Mouse (Mus musculus) liver, embryonic 12.5 days (tissue): ENCODE data around the gene Scnn1a. TPM values are rescaled to one million over a fixed set of nuclear protein-coding genes. Genes with fewer than 3 reads are reported as not detected.
A peak's percentile ranks its signal among the peaks of the same experiment; 100 is the strongest.
"Not testable (repeated sequence)": the region's sequence is repeated elsewhere in the genome, so short reads cannot be mapped to it uniquely, and the experiment has no call there.

Experiments used
- ATAC-seq: fragments of 200-750 bp; cut with Nextera tagmentation; 2 replicates; pipeline ENCODE4 v1.8.0; 2017; ENCODE audit warnings: moderate number of reproducible peaks, mild to moderate bottlenecking, moderate library complexity
- H3K27ac ChIP-seq: fragments of 300-500 bp; sonication (generic); 2 replicates; pipeline ENCODE4 v1.5.1; 2016; ENCODE audit warnings: mild to moderate bottlenecking
- H3K27me3 ChIP-seq: fragments of 300-500 bp; sonication (generic); replicated peaks from 2 replicates; pipeline ENCODE4 v1.6.1; 2016; ENCODE audit warnings: mild to moderate bottlenecking, moderate library complexity
- H3K36me3 ChIP-seq: fragments of 300-500 bp; sonication (generic); 2 replicates; pipeline ENCODE4 v1.6.1; 2016; ENCODE audit warnings: mild to moderate bottlenecking, moderate library complexity
- H3K4me1 ChIP-seq: fragments of 300-500 bp; sonication (generic); 2 replicates; pipeline ENCODE4 v1.6.1; 2016
- H3K4me2 ChIP-seq: fragments of 300-500 bp; sonication (generic); 2 replicates; pipeline ENCODE4 v1.6.1; 2016; ENCODE audit warnings: mild to moderate bottlenecking, moderate library complexity
- H3K4me3 ChIP-seq: fragments of 300-500 bp; sonication (generic); 2 replicates; pipeline ENCODE4 v1.5.1; 2016; ENCODE audit warnings: mild to moderate bottlenecking, moderate library complexity
- H3K9ac ChIP-seq: fragments of 300-500 bp; sonication (generic); 2 replicates; pipeline ENCODE4 v1.6.1; 2016; ENCODE audit warnings: mild to moderate bottlenecking, moderate library complexity
- H3K9me3 ChIP-seq: fragments of 300-500 bp; sonication (generic); replicated peaks from 2 replicates; pipeline ENCODE4 v1.6.1; 2016; ENCODE audit warnings: mild to moderate bottlenecking, moderate library complexity
- WGBS: fragments of 180-500 bp; shearing (Covaris S2); methylation state at CpG from one replicate; pipeline ENCODE4 v1.1.7; 2016; ENCODE audit not compliant: insufficient replicate concordance; 5-methylcytosine and 5-hydroxymethylcytosine counted together
- polyA plus RNA-seq: library from polyadenylated mRNA; unstranded; fragments of >200 nt; fragmentation: Nextera tagmentation; extraction: Ambion mirVana; gene quantifications from 2 replicates; pipeline ENCODE4 v1.2.1, GENCODE M21; 2016

Gene Scnn1a
- polyA plus RNA-seq, 1 experiment from 2014 or later: 0.23 TPM

DNA sequence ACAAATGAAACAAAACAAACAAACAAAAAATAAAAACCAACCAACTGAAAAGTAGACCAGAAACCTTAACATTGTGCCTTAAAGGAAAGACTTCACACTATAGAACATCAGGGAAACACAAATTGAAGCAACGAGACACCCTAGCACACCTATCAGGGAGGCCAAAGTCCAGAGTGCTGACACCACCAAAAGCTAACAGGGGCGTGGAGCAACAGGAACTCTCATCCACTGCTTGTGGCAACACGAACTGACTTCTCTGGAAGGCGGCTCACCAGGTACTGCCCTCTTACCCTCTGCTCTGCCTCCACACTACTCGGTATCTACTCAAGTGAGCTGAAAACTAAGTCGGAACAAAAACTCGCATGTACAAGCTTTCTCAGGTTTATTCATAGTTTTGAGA lies 28.2 kb upstream of the Scnn1a start:
- no peak for ATAC-seq
- Histone ChIP-seq H3K27ac (no peak overlapping the region), H3K4me3 (no peak overlapping the region), H3K9ac (no peak overlapping the region), H3K36me3 (no peaks in the 10 kb centered on the region), H3K4me2 (no peak overlapping the region), H3K4me1 (no peaks in the 10 kb centered on the region), H3K27me3 (peaks cover 3% of the 10 kb centered on the region; the same call in 1 of the 2 replicates), H3K9me3 (no peaks in the 10 kb centered on the region; the same call in 1 of the 2 replicates)
- 68% methylated on average over 7 of the region's 7 CpGs for WGBS

DNA sequence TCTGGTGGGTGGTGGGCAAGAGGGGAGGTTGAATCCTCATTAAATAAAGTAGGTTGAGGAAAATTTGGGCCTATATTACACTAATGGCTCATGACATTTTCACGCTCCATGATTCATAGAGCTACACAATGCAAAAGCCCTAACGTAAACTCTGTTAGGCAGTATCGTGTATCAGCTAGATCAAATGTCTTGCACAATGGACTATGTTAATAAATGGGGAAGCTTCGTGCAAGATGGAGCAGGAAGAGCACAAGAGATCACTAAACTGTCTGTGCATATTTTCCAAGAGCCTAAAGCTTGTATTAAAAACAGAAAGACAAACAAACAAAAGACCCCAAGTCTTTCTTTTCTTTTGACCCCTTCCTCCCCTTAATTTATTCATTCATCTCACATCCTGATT lies 26.4 kb upstream of the Scnn1a start:
- WGBS: 76% methylated on average over 4 of the region's 4 CpGs
- no peak overlapping the region for H3K4me3 ChIP-seq

DNA sequence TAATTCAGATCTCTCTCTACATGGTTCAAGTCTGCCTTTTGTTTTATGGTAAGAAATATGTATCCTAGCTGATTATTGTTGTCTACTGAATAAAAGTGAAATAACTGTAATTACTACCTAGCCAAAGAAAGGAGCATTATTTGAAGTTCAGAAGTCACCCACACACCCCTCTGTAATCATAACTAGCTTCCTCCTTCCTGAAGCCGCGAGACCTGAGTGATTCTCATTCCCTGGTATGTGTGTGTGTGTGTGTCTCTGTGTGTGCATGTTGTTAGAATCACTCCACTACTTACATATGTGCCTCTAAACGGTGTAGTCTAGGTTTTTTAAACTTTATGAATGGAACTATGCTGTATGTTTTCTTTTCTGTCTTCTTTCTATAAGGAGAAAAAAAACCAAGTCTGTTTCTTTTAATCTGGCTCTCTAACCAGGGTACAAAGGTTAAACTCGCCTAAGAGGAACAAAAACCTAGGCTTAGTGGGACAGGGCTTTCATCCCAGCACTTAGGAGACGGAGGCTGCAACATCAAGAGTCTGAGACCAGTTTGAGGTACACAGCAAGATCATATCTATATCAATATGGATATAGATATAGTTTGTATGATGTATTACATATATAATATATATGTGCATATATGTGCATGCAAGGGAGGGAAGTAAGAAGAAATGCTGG lies 23.2 kb upstream of the Scnn1a start:
- 59% methylated on average over 5 of the region's 5 CpGs for WGBS
- Histone ChIP-seq H3K4me2 (no peak overlapping the region), H3K36me3 (no peaks in the 10 kb centered on the region), H3K9ac (no peak overlapping the region), H3K4me1 (no peaks in the 10 kb centered on the region), H3K9me3 (no peaks in the 10 kb centered on the region; the same call in 1 of the 2 replicates), H3K4me3 (no peak overlapping the region), H3K27me3 (no peaks in the 10 kb centered on the region), H3K27ac (no peak overlapping the region)
- no peak for ATAC-seq

More for the DNA sequence above, 26.4 kb upstream of the Scnn1a start:
- no peak overlapping the region for H3K9ac ChIP-seq
- no peaks in the 10 kb centered on the region for H3K36me3 ChIP-seq
- no peaks in the 10 kb centered on the region; the same call in 1 of the 2 replicates for H3K9me3 ChIP-seq
- H3K27me3 ChIP-seq: peaks cover 3% of the 10 kb centered on the region; the same call in 1 of the 2 replicates
- no peaks in the 10 kb centered on the region for H3K4me1 ChIP-seq
- H3K27ac ChIP-seq: no peak overlapping the region
- ATAC-seq: no peak
- H3K4me2 ChIP-seq: no peak overlapping the region

DNA sequence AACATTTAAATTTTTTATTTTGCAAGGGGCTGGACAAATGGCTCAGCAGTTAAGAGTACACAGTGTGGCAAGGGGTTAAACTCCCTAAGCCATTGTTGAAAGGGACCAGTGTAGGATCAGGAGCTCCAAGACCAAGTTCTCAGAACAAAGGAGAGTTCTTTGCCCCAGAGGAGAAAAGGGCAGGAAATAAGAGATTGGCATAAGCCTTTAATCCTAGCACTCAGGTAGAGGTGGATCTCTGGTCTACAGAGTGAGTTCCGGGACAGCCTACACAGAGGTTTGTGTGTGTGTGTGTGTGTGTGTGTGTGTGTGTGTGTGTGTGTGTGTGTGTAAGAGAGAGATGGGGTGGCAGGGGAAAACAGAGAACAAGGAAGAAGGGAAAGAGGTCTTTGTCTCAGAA lies 19.5 kb upstream of the Scnn1a start:
- 0 out of 2 replicates have a peak, but pooled peaks cover 3% of the 10 kb centered on the region for H3K9me3 ChIP-seq
- 60% methylated on average over 1 of the region's 1 CpGs for WGBS
- no peaks in the 10 kb centered on the region for H3K4me1 ChIP-seq
- H3K4me3 ChIP-seq: no peak overlapping the region
- no peak overlapping the region for H3K9ac ChIP-seq
- no peak overlapping the region for H3K4me2 ChIP-seq
- no peak for ATAC-seq
- no peak overlapping the region for H3K27ac ChIP-seq
- H3K27me3 ChIP-seq: no peaks in the 10 kb centered on the region
- H3K36me3 ChIP-seq: peaks cover 1% of the 10 kb centered on the region; the same call in 1 of the 2 replicates

DNA sequence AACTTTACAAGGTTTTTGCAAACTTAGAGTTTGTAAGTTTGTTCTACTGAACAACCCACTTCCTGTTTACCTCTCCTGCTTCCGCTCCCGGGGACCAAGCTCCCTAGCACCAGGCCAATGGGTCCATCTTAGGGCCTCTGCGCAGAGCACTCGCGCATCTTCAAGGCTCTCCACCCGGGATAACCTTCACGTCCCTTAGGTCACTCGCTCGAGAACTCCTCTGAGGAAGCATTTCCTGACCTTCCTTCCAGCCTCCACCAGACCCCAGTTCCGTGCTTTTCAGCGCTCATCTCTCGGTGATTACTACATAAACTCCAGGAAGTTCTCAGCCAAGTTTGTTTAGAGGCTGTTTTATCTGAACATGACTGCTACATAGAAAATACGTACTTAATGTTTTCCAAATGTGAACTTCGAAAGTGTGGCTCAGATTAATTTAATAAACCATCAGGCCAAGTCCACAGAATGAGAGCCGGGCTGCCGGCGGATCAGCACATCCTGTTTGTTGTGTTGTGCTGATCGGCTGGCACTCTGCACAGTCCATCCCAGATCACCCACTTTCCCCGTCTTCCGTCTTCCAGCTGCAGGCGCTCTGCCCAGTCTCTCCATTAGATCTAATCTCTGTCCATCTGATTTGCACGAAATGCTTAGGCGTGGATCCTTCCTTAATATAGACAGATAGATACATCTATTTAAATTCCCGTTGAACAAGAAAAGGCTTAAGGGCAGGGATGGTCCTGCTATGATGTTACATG lies 18.1 kb upstream of the Scnn1a start:
- no peak for ATAC-seq
- Histone ChIP-seq H3K4me3 (no peak overlapping the region), H3K9me3 (0 out of 2 replicates have a peak, but pooled peaks cover 3% of the 10 kb centered on the region), H3K4me1 (no peaks in the 10 kb centered on the region), H3K36me3 (peaks cover 16% of the 10 kb centered on the region), H3K4me2 (no peak overlapping the region), H3K27ac (no peak overlapping the region), H3K9ac (no peak overlapping the region), H3K27me3 (no peaks in the 10 kb centered on the region)
- WGBS: 77% methylated on average over 24 of the region's 24 CpGs

DNA sequence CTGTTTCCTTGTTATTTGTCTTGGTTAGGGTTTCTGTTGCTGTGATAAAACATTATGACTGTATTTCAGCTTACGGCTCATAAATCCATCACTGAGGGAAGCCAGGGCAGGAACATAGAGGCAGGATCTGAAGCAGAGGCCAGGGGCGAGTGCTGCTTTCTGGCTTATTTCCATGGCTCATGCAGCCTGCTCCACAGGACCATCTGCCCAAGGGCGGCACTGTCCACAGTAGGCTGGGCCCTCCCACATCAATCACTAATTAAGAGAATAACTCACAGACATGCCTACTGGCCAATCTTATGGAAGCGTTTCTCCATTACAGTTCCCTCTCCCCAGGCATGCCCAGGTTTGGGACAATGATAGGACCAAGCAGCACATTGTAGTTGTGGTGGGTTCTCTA lies 17.2 kb upstream of the Scnn1a start:
- 69% methylated on average over 4 of the region's 4 CpGs for WGBS
- no peak overlapping the region for H3K4me2 ChIP-seq
- H3K36me3 ChIP-seq: peaks cover 22% of the 10 kb centered on the region
- no peaks in the 10 kb centered on the region for H3K27me3 ChIP-seq
- H3K4me1 ChIP-seq: no peaks in the 10 kb centered on the region
- no peak overlapping the region for H3K9ac ChIP-seq
- H3K4me3 ChIP-seq: no peak overlapping the region
- no peak for ATAC-seq
- H3K27ac ChIP-seq: no peak overlapping the region
- H3K9me3 ChIP-seq: 0 out of 2 replicates have a peak, but pooled peaks cover 3% of the 10 kb centered on the region

DNA sequence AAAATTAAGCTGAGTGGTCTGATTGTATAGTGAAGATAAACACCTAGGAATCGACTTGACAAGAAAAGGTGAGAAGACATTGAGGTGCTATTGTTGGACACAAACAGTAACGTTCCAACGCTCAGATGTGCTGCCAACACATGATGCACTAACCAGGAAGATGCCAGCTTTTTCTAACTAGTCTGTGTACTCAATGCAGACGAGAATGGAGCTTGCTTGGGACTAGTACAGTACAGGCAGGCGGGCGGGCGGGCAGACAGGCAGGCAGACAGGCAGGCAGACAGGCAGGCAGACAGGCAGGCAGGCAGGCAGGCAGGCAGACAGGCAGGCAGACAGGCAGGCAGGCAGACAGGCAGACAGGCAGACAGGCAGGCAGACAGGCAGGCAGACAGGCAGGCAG lies 16.1 kb upstream of the Scnn1a start:
- H3K27me3 ChIP-seq, H3K9ac ChIP-seq, H3K9me3 ChIP-seq, H3K4me2 ChIP-seq, H3K27ac ChIP-seq, ATAC-seq, H3K4me1 ChIP-seq, H3K4me3 ChIP-seq: not testable (repeated sequence)
- WGBS: 74% methylated on average over 7 of the region's 7 CpGs
- H3K36me3 ChIP-seq: peaks cover 34% of the 10 kb centered on the region

DNA sequence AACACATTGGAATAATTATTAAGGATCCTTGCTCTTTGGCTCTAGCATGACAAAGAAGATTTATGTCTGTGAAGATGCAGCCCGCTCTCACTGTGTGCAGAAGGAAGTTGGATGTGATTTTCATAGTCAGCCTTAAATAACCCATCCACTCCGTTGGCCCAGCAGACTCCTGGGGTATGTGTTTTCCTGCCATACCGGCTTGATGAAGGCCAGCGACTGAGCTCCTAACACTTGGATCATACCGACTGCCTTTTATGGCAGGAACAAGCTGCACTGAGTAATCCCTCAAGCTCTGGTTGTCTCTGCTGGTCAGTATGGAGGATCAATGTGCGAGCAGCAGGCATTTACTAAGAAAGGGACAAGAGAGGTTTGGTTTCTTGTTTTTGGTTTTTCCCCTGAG lies 15.0 kb upstream of the Scnn1a start:
- ATAC-seq: no peak
- Histone ChIP-seq H3K9ac (no peak overlapping the region), H3K27ac (no peak overlapping the region), H3K4me2 (no peak overlapping the region), H3K36me3 (peaks cover 38% of the 10 kb centered on the region), H3K27me3 (no peaks in the 10 kb centered on the region), H3K9me3 (0 out of 2 replicates have a peak, but pooled peaks cover 3% of the 10 kb centered on the region), H3K4me1 (peaks cover 3% of the 10 kb centered on the region; the same call in 1 of the 2 replicates), H3K4me3 (no peak overlapping the region)
- 69% methylated on average over 6 of the region's 6 CpGs for WGBS

DNA sequence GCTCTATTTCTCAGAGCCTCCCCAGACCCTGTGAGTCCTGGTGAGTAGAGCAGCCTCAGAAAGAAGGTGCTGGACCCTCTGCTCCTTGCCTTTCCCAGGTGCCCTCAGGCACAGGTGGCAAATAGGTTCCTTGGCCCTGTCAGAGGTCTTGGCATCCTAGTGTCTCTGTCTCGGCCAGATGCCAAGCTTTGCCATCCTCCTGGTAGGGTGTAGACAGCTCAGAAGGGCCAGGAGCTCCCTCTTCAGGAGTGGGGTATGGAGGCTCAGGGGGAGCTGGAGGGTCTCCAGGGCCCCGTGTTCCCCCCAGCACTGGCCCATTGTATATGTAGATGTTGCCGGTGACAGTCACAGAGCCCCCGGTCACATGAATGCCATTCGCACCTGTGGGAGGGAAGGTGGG lies 13.4 kb upstream of the Scnn1a start:
- Histone ChIP-seq H3K9ac (no peak overlapping the region), H3K9me3 (0 out of 2 replicates have a peak, but pooled peaks cover 3% of the 10 kb centered on the region), H3K4me1 (peaks cover 5% of the 10 kb centered on the region), H3K27ac (no peak overlapping the region), H3K27me3 (no peaks in the 10 kb centered on the region), H3K36me3 (peaks cover 44% of the 10 kb centered on the region), H3K4me2 (no peak overlapping the region), H3K4me3 (no peak overlapping the region)
- WGBS: 82% methylated on average over 5 of the region's 5 CpGs
- ATAC-seq: no peak

DNA sequence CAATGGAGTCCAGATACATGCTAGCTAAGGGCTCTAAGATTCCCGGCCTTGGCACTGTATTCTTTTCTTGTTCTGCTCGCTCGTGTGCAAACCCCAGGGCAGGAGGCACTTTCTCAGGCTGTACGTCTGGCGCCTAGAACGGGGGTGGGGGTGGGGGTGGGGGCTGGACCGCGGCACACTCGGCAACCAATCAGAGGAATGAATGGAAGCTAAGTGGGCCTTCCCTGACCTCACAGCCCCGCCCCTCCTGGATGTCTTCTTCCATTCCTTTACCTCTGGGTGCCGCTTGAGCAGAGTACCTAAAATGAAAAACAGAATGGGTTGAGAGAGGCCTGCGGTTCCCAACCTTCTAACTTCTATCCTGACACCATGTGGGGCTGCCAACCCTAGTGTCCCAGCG lies 11.5 kb upstream of the Scnn1a start:
- Histone ChIP-seq H3K9ac (no peak overlapping the region), H3K4me1 (peaks cover 21% of the 10 kb centered on the region), H3K36me3 (peaks cover 44% of the 10 kb centered on the region), H3K4me2 (no peak overlapping the region), H3K27me3 (peaks cover 16% of the 10 kb centered on the region), H3K27ac (no peak overlapping the region), H3K9me3 (0 out of 2 replicates have a peak, but pooled peaks cover 3% of the 10 kb centered on the region), H3K4me3 (no peak overlapping the region)
- ATAC-seq: no peak
- 37% methylated on average over 13 of the region's 13 CpGs for WGBS

DNA sequence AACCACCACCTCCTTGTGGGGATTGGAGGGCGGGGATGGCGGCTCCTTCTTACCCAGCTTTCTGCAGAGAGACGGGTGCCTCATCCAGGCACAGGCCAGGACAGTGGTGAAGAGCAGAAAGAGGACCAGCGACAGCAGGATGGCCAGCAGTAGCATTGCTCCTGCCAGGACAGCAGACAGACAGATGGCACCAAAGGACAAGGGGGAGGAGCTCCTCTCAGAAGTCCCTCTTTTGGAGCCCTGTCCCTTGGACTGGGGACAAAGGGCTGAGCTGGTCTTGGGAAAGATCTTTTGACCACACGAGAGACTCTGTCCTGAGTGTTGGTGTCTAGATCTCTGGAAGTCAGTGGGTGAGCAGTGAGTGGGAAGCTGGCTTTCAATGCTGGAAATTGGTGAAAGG lies 11.1 kb upstream of the Scnn1a start:
- Histone ChIP-seq H3K27me3 (peaks cover 20% of the 10 kb centered on the region), H3K36me3 (peaks cover 44% of the 10 kb centered on the region), H3K4me1 (peaks cover 26% of the 10 kb centered on the region), H3K4me2 (no peak overlapping the region), H3K9me3 (0 out of 2 replicates have a peak, but pooled peaks cover 3% of the 10 kb centered on the region), H3K4me3 (no peak overlapping the region), H3K9ac (no peak overlapping the region), H3K27ac (no peak overlapping the region)
- WGBS: 53% methylated on average over 5 of the region's 5 CpGs
- ATAC-seq: no peak

DNA sequence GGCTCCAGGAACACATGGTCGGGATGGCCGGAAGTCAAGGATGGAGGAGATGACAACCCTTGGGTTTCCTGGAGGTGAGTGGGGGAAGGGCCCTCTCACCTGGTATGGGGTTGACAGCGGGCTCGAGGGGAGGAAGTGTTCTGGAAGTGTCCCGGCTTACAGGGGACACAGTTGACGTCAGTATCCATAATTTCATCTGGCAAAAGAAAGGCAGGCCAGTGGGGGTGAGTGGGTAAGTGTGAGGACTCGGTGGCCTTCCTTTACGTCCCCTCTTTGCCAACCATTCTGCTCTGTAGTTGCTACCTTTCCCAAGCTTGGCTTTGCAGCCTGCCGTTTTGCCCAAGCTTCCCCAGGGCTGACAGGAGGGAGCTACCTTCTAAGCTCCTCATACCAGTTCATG lies 8.3 kb upstream of the Scnn1a start:
- H3K27ac ChIP-seq: no peak overlapping the region
- peaks cover 31% of the 10 kb centered on the region for H3K36me3 ChIP-seq
- H3K27me3 ChIP-seq: peaks cover 24% of the 10 kb centered on the region
- ATAC-seq: no peak
- H3K4me1 ChIP-seq: peaks cover 27% of the 10 kb centered on the region
- H3K9me3 ChIP-seq: no peaks in the 10 kb centered on the region
- H3K9ac ChIP-seq: no peak overlapping the region
- H3K4me2 ChIP-seq: peak overlapping the region; percentile 69
- H3K4me3 ChIP-seq: peak overlapping the region; percentile 53
- 75% methylated on average over 9 of the region's 9 CpGs for WGBS
